Mouse (Mus musculus): ENCODE measurements at regions not wholly inside any gene's neighbourhood (a gene's known extent, or its start where the extent isn't known, plus 50 kb on each side); places are given as distances from the start of the nearest gene placed in this dataset.
A peak's percentile ranks its signal among the peaks of the same experiment; 100 is the strongest.

DNA sequence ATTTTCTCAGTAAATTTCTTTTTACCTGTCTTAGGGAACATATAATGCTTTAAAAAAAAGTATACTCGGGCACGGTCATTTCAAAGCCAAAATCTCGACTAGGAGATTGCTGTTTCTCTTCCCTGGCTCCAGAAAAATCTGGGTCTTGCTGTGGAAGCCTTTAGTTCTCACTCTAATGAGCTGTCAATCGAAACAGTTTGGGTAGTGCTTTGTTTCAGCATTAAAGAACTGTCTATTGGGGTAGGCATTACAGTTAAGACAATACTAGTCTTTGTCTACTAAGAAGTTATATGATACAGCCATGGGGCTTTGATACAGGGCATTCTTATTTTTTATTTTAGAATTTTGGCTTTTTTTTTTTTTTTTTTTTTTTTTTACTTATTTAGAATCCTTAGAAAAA, 71.9 kb upstream of the Fam181b start:
- Histone ChIP-seq H3K36me3 (ENCODE audit: control insufficient read depth, insufficient read depth, low read length, poor library complexity, severe bottlenecking) (no peaks in the 10 kb centered on the region), H3K27ac (ENCODE audit: insufficient read depth, low read depth, low read length, poor library complexity, severe bottlenecking) (no peak overlapping the region), H3K4me3 (ENCODE audit: insufficient read depth in 1 of 2, low read depth in 1 of 2, low read length in 2 of 2, poor library complexity in 1 of 2, severe bottlenecking in 1 of 2) (no peak overlapping the region), H3K9me3 (ENCODE audit: control insufficient read depth, insufficient read depth, low read depth, low read length) (no peaks in the 10 kb centered on the region), H3K4me1 (ENCODE audit: control insufficient read depth in 2 of 2, insufficient read depth in 2 of 2, low read length in 2 of 2, poor library complexity in 1 of 2) (no peaks in the 10 kb centered on the region), H3K9ac (ENCODE audit: insufficient read depth, low read depth, low read length, poor library complexity, severe bottlenecking) (no peak overlapping the region)
- no peak for TF ChIP-seq MAFK (IDR thresholded peaks at IDR 0.05; ENCODE audit: insufficient read depth, low read depth, low read length)
- no peak for TF ChIP-seq CHD2 (IDR thresholded peaks at IDR 0.05; ENCODE audit: low read depth, low read length)
- no peak for TF ChIP-seq ZC3H11A (IDR thresholded peaks at IDR 0.05; ENCODE audit: borderline replicate concordance, low read depth, low read length)
- TF ChIP-seq ZNF384 (IDR thresholded peaks at IDR 0.05; ENCODE audit: low read depth, low read length) = no peak
- TF ChIP-seq HCFC1 (IDR thresholded peaks at IDR 0.05; ENCODE audit: borderline replicate concordance, insufficient read depth, low read length) = no peak
- in situ Hi-C loops (cut with MboI; ENCODE audit: low sequenced_read_pairs in 2 of 2, unreplicated experiment in 2 of 2) = no loop called here
- DNase-seq (ENCODE audit: low read depth, low spot score) = no peak

GRCm38 (mm10) chr7:93019390-93019789, 60.3 kb upstream of the Fam181b start:
- H3K4me1 ChIP-seq (ENCODE audit: control insufficient read depth in 2 of 2, insufficient read depth in 2 of 2, low read length in 2 of 2, poor library complexity in 1 of 2) = no peaks in the 10 kb centered on the region
- no peak for TF ChIP-seq HCFC1 (IDR thresholded peaks at IDR 0.05; ENCODE audit: borderline replicate concordance, insufficient read depth, low read length)
- TF ChIP-seq CHD2 (IDR thresholded peaks at IDR 0.05; ENCODE audit: low read depth, low read length) = no peak
- TF ChIP-seq ZC3H11A (IDR thresholded peaks at IDR 0.05; ENCODE audit: borderline replicate concordance, low read depth, low read length) = no peak
- TF ChIP-seq ZNF384 (IDR thresholded peaks at IDR 0.05; ENCODE audit: low read depth, low read length) = no peak
- no peak for TF ChIP-seq MAFK (IDR thresholded peaks at IDR 0.05; ENCODE audit: insufficient read depth, low read depth, low read length)
- DNase-seq (ENCODE audit: low read depth, low spot score) = no peak
- no peaks in the 10 kb centered on the region for H3K9me3 ChIP-seq (ENCODE audit: control insufficient read depth, insufficient read depth, low read depth, low read length)
- in situ Hi-C loops (cut with MboI; ENCODE audit: low sequenced_read_pairs in 2 of 2, unreplicated experiment in 2 of 2) = no loop called here
- no peaks in the 10 kb centered on the region for H3K36me3 ChIP-seq (ENCODE audit: control insufficient read depth, insufficient read depth, low read length, poor library complexity, severe bottlenecking)
- no peak overlapping the region for H3K27ac ChIP-seq (ENCODE audit: insufficient read depth, low read depth, low read length, poor library complexity, severe bottlenecking)
- no peak overlapping the region for H3K4me3 ChIP-seq (ENCODE audit: insufficient read depth in 1 of 2, low read depth in 1 of 2, low read length in 2 of 2, poor library complexity in 1 of 2, severe bottlenecking in 1 of 2)
- H3K9ac ChIP-seq (ENCODE audit: insufficient read depth, low read depth, low read length, poor library complexity, severe bottlenecking) = no peak overlapping the region

GRCm38 (mm10) chr7:93023489-93024130, 56.1 kb upstream of the Fam181b start:
- no peaks in the 10 kb centered on the region for H3K4me1 ChIP-seq (ENCODE audit: control insufficient read depth in 2 of 2, insufficient read depth in 2 of 2, low read length in 2 of 2, poor library complexity in 1 of 2)
- H3K9ac ChIP-seq (ENCODE audit: insufficient read depth, low read depth, low read length, poor library complexity, severe bottlenecking) = no peak overlapping the region
- no peaks in the 10 kb centered on the region for H3K9me3 ChIP-seq (ENCODE audit: control insufficient read depth, insufficient read depth, low read depth, low read length)
- TF ChIP-seq MAFK (IDR thresholded peaks at IDR 0.05; ENCODE audit: insufficient read depth, low read depth, low read length) = no peak
- TF ChIP-seq ZC3H11A (IDR thresholded peaks at IDR 0.05; ENCODE audit: borderline replicate concordance, low read depth, low read length) = no peak
- no peak for TF ChIP-seq CHD2 (IDR thresholded peaks at IDR 0.05; ENCODE audit: low read depth, low read length)
- no peak for TF ChIP-seq ZNF384 (IDR thresholded peaks at IDR 0.05; ENCODE audit: low read depth, low read length)
- TF ChIP-seq HCFC1 (IDR thresholded peaks at IDR 0.05; ENCODE audit: borderline replicate concordance, insufficient read depth, low read length) = no peak
- no peak overlapping the region for H3K4me3 ChIP-seq (ENCODE audit: insufficient read depth in 1 of 2, low read depth in 1 of 2, low read length in 2 of 2, poor library complexity in 1 of 2, severe bottlenecking in 1 of 2)
- no peak overlapping the region for H3K27ac ChIP-seq (ENCODE audit: insufficient read depth, low read depth, low read length, poor library complexity, severe bottlenecking)
- in situ Hi-C loops (cut with MboI; ENCODE audit: low sequenced_read_pairs in 2 of 2, unreplicated experiment in 2 of 2) = no loop called here
- H3K36me3 ChIP-seq (ENCODE audit: control insufficient read depth, insufficient read depth, low read length, poor library complexity, severe bottlenecking) = no peaks in the 10 kb centered on the region
- no peak for DNase-seq (ENCODE audit: low read depth, low spot score)

GRCm38 (mm10) chr7:93026231-93026630, 53.4 kb upstream of the Fam181b start:
- TF ChIP-seq ZC3H11A (IDR thresholded peaks at IDR 0.05; ENCODE audit: borderline replicate concordance, low read depth, low read length) (no peak), ZNF384 (IDR thresholded peaks at IDR 0.05; ENCODE audit: low read depth, low read length) (peak; percentile 48; the same call in 1 of the 2 replicates)
- H3K9ac ChIP-seq (ENCODE audit: insufficient read depth, low read depth, low read length, poor library complexity, severe bottlenecking) = no peak overlapping the region
- no peaks in the 10 kb centered on the region for H3K4me1 ChIP-seq (ENCODE audit: control insufficient read depth in 2 of 2, insufficient read depth in 2 of 2, low read length in 2 of 2, poor library complexity in 1 of 2)
- no peaks in the 10 kb centered on the region for H3K9me3 ChIP-seq (ENCODE audit: control insufficient read depth, insufficient read depth, low read depth, low read length)
- H3K36me3 ChIP-seq (ENCODE audit: control insufficient read depth, insufficient read depth, low read length, poor library complexity, severe bottlenecking) = no peaks in the 10 kb centered on the region
- DNase-seq (ENCODE audit: low read depth, low spot score) = no peak
- H3K27ac ChIP-seq (ENCODE audit: insufficient read depth, low read depth, low read length, poor library complexity, severe bottlenecking) = no peak overlapping the region
- in situ Hi-C loops (cut with MboI; ENCODE audit: low sequenced_read_pairs in 2 of 2, unreplicated experiment in 2 of 2) = no loop called here
- no peak overlapping the region for H3K4me3 ChIP-seq (ENCODE audit: insufficient read depth in 1 of 2, low read depth in 1 of 2, low read length in 2 of 2, poor library complexity in 1 of 2, severe bottlenecking in 1 of 2)

Data from ES-E14 (cell line).